Mouse (Mus musculus): ENCODE results near the gene Zfp106.

GRCm38 (mm10) chr2:120597734-120598133 lies 34.1 kb upstream of the Zfp106 start:
- TF ChIP-seq POLR2A (IDR thresholded peaks at IDR 0.05; ENCODE audit: extremely low read depth, insufficient read depth, low read length) (no peak), CTCF (IDR thresholded peaks at IDR 0.05; ENCODE audit: extremely low read depth, insufficient read depth, low read length) (no peak)
